Mouse (Mus musculus) layer of hippocampus, adult 9-10 months (tissue): Measurements from ENCODE around the gene Tgfa.

Experiments
- DNase-seq: peaks from one replicate; pipeline ENCODE4 v3.0.0; 2022; ENCODE audit warnings: low spot score

Gene Tgfa

DNA sequence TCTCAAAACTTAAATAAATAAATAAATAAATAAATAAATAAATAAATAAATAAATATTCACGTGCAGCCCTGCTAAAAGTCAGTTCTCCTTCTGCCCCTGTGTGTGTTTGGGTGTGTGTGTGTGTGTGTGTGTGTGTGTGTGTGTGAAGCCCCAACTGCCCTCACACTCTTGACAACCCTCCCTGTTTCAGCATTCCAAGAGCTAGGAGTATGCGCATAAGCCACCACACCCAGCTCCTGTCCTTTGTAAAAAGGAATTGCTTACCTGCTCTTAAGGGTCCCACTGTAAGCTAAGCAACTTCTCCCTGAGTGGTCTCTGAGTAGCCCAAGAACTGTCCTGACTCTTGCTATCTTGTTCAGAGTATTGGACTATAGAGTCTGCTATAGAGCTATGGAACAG is 101.9 kb downstream of the Tgfa start:
- no peak for DNase-seq

- no peak for DNase-seq
Observed at GRCm38 (mm10) chr6:86298961-86299360, 103.9 kb downstream of the Tgfa start.

GRCm38 (mm10) chr6:86299381-86299780 is 104.4 kb downstream of the Tgfa start:
- DNase-seq, result no peak

- no peak for DNase-seq
Observed at GRCm38 (mm10) chr6:86305680-86306079, 110.7 kb downstream of the Tgfa start.

DNA sequence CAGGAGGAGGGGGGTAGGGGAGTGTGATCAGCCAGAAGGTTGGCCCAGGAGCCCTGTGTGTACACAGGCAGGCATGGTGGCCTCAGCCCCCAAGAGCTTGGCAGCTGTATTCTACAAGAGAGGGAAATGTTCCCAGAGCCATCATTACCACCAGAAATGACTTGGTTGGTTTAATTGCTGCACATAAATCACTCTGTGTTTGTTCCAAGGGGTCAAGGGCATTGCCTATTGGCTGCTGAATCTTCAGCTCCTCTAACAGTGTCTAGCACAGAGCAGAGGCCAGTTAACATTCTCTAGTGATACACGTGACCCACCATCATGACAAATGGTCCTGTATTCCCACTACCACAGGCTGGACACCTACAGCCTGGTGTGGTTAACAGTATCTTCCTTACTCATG is 119.0 kb downstream of the Tgfa start:
- no peak for DNase-seq

- DNase-seq, result no peak
Observed at GRCm38 (mm10) chr6:86317066-86317465, 122.0 kb downstream of the Tgfa start.

DNA sequence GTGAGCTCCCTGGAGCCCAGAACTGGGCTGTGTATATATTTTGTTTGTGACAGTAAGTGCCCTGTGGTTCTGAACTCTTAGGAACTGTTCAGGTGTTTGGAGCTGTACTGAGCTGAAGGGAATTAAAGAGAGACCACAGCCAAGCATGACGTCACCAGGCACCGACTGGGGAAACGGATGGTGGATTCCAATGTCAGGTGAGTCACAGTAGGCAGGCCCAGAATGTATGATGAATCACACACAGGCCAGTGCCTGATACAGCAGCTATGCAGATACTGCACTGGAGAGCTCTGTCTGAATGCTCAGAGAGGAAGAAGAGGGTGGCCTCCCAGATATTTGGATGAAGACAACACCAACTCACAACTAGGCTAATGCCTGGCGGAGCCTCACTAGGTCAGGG is 123.8 kb downstream of the Tgfa start:
- DNase-seq, result no peak

GRCm38 (mm10) chr6:86322031-86322563 is 127.1 kb downstream of the Tgfa start:
- no peak for DNase-seq

DNA sequence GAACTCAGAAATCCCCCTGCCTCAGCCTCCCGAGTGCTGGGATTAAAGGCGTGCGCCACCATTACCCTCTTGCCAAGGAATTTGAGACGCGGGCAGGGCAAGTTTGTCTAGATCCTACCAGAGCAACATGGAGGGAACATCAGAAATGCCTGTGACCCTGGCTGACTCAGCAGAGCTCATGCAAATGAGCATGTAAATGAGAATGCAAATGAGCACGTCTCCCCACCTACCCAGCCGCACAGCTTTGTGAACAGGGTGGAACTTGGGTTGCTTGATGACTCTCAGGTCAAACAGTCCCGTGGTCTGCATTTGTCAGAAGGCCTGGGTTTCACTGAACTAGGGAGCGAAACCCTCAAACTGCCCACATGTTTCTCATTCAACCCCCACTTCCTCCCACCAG is 128.0 kb downstream of the Tgfa start:
- DNase-seq, result no peak

GRCm38 (mm10) chr6:86324400-86324799 is 129.4 kb downstream of the Tgfa start:
- no peak for DNase-seq
